Comparison of ENCODE assay signal across 14 mouse cellular contexts in genomic region chr19:47133161-47133560, GRCm38 (mm10). TPM values are rescaled to one million over a fixed set of nuclear protein-coding genes. Genes with fewer than 3 reads are reported as not detected.
DNase-seq lines count a peak whose midpoint lies in the region; ATAC-seq and TF ChIP-seq lines count a peak whose summit lies in the region.
"Had no signal": no experiment of that assay in that cellular context is flagged by ENCODE, and none has a peak within 500 bp of the region (broad histone marks: within the 10 kb centered on the region; RNA-seq: fewer than 3 reads in every experiment).

No protein-coding gene starts in this region.

- no peak overlapping the region for H3K27ac ChIP-seq in lung, postnatal 0 days (ENCODE audit: low read length)
- H3K27ac ChIP-seq in bone marrow, adult 2 months (ENCODE audit: control insufficient read depth, insufficient read depth, low read depth, low read length, poor library complexity) = peak overlapping the region; percentile 81
- H3K27ac ChIP-seq in liver, embryonic 15.5 days (replicated peaks) = no peak overlapping the region
- peak overlapping the region; percentile 84 for H3K27ac ChIP-seq in spleen, adult 2 months (ENCODE audit: insufficient read depth, low read length)
- H3K27ac ChIP-seq: forebrain, embryonic 13.5 days; liver, embryonic 14.5 days had no signal

- TF ChIP-seq POLR2A in bone marrow, adult 2 months (IDR thresholded peaks at IDR 0.05; ENCODE audit: borderline replicate concordance, control insufficient read depth, low read depth, low read length) = no peak; the same call in 1 of the 2 replicates
- TF ChIP-seq POLR2A in spleen, adult 2 months (IDR thresholded peaks at IDR 0.05; ENCODE audit: low read depth, low read length) = no peak

- no peak overlapping the region for H3K9ac ChIP-seq in lung, postnatal 0 days (replicated peaks; ENCODE audit: low read depth)
- H3K9ac ChIP-seq in liver, embryonic 15.5 days = no peak overlapping the region
- H3K9ac ChIP-seq: forebrain, embryonic 13.5 days; liver, embryonic 14.5 days had no signal

- H3K4me3 ChIP-seq in lung, postnatal 0 days (ENCODE audit: low read depth, low read length) = no peak overlapping the region
- peak overlapping the region; percentile 53 for H3K4me3 ChIP-seq in bone marrow, adult 2 months (replicated peaks; ENCODE audit: control insufficient read depth, low read depth, low read length)
- H3K4me3 ChIP-seq in liver, embryonic 15.5 days (replicated peaks) = no peak overlapping the region
- H3K4me3 ChIP-seq in spleen, adult 2 months (ENCODE audit: extremely low read depth, insufficient read depth, insufficient read length) = peak overlapping the region; percentile 33; the same call in 1 of the 2 replicates
- H3K4me3 ChIP-seq: forebrain, embryonic 13.5 days had no signal

- ATAC-seq in lung, postnatal 0 days = no peak
- ATAC-seq in liver, embryonic 15.5 days (ENCODE audit: insufficient read depth) = peak; percentile 40
- ATAC-seq: forebrain, embryonic 13.5 days; inflammation-experienced regulatory T-cells, adult 6 months; Patski had no signal

- H3K4me1 ChIP-seq in lung, postnatal 0 days (ENCODE audit: insufficient read depth, low read depth, low read length) = peaks cover 12% of the 10 kb centered on the region; the same call in 1 of the 2 replicates
- H3K4me1 ChIP-seq in bone marrow, adult 2 months (ENCODE audit: control insufficient read depth, insufficient read depth, low read length) = peaks cover 7% of the 10 kb centered on the region; the same call in 1 of the 2 replicates
- H3K4me1 ChIP-seq in liver, embryonic 15.5 days (replicated peaks) = peaks cover 20% of the 10 kb centered on the region
- peaks cover 38% of the 10 kb centered on the region; the same call in 1 of the 2 replicates for H3K4me1 ChIP-seq in spleen, adult 2 months (ENCODE audit: control insufficient read depth, insufficient read depth, insufficient read length)

- no peaks in the 10 kb centered on the region for H3K9me3 ChIP-seq in lung, postnatal 0 days (ENCODE audit: low read length)
- no peaks in the 10 kb centered on the region for H3K9me3 ChIP-seq in liver, embryonic 15.5 days (replicated peaks)
- H3K9me3 ChIP-seq: forebrain, embryonic 13.5 days had no signal

- 85% methylated on average over 7 of the region's 7 CpGs for WGBS in lung, postnatal 0 days
- 9% methylated on average over 7 of the region's 7 CpGs for WGBS in bone marrow, adult 2 months
- whole genome bisulfite sequencing in liver, embryonic 15.5 days (ENCODE audit: insufficient replicate concordance) = 21% methylated on average over 7 of the region's 7 CpGs
- WGBS in spleen, adult 2 months = 6% methylated on average over 7 of the region's 7 CpGs

- no peak for TF ChIP-seq EP300 in lung, postnatal 0 days (IDR thresholded peaks at IDR 0.05)

- no peaks in the 10 kb centered on the region for H3K27me3 ChIP-seq in lung, postnatal 0 days (replicated peaks; ENCODE audit: insufficient read depth, low read length)
- peaks cover 9% of the 10 kb centered on the region for H3K27me3 ChIP-seq in liver, embryonic 15.5 days
- H3K27me3 ChIP-seq in spleen, adult 2 months (ENCODE audit: control insufficient read depth, insufficient read depth, low read length) = no peaks in the 10 kb centered on the region
- H3K27me3 ChIP-seq: forebrain, embryonic 13.5 days; Patski had no signal

- DNase-seq in lung, postnatal 25 days (ENCODE audit: low spot score) = peak; percentile 44
- no peak for DNase-seq in lung, postnatal 0 days (ENCODE audit: low spot score)
- peak; percentile 63 to 70 for DNase-seq in spleen, adult 2 months (ENCODE audit: low read depth in 1 of 2, low spot score in 2 of 2)
- DNase-seq in thymus, postnatal 4 days = no peak
- DNase-seq in embryo, embryonic 9.5 days (ENCODE audit: extremely low spot score) = no peak
- DNase-seq: thymus, postnatal 36 days had no signal

- TF ChIP-seq CTCF in lung, postnatal 0 days (IDR thresholded peaks at IDR 0.05) = no peak
- no peak for TF ChIP-seq CTCF in bone marrow, adult 2 months (IDR thresholded peaks at IDR 0.05; ENCODE audit: control insufficient read depth, insufficient read depth, low read length)
- no peak for TF ChIP-seq CTCF in spleen, adult 2 months (IDR thresholded peaks at IDR 0.05; ENCODE audit: extremely low read depth, insufficient read depth, insufficient read length, insufficient replicate concordance)

- H3K36me3 ChIP-seq in lung, postnatal 0 days (ENCODE audit: insufficient read depth, low read length) = peaks cover 8% of the 10 kb centered on the region
- peaks cover 45% of the 10 kb centered on the region for H3K36me3 ChIP-seq in liver, embryonic 15.5 days (replicated peaks)
- H3K36me3 ChIP-seq in spleen, adult 2 months (ENCODE audit: control insufficient read depth, insufficient read depth, low read length) = peaks cover 48% of the 10 kb centered on the region

- no peak overlapping the region for H3K4me2 ChIP-seq in lung, postnatal 0 days (replicated peaks; ENCODE audit: low read depth, low read length)
- no peak overlapping the region for H3K4me2 ChIP-seq in liver, embryonic 15.5 days
- H3K4me2 ChIP-seq: forebrain, embryonic 13.5 days had no signal

RNA-seq across cellular contexts. Expression of gene Calhm2, which starts 4.9 kb away (rescaled TPM):
- 7.6 and 8.1 TPM in 2 replicates for polyA plus RNA-seq in lung, postnatal 0 days (2015; fragmentation: Nextera tagmentation; extraction: Ambion mirVana)
- 5.1 and 8.4 TPM in 2 replicates for polyA plus RNA-seq in bone marrow, adult 2 months (2011; ENCODE audit: insufficient read depth, insufficient read length, low replicate concordance, missing spikeins)
- polyA plus RNA-seq in liver, embryonic 15.5 days (2015; fragmentation: Nextera tagmentation; extraction: Ambion mirVana) = 2.1 and 2.2 TPM in 2 replicates
- 46.0 and 53.8 TPM in 2 replicates for polyA plus RNA-seq in spleen, adult 2 months (2012; rRNA removed)

RNA-seq across cellular contexts. Expression of gene Calhm1, which starts 10.9 kb away (rescaled TPM):
- not detected in 2 replicates for polyA plus RNA-seq in lung, postnatal 0 days (2015; fragmentation: Nextera tagmentation; extraction: Ambion mirVana)
- polyA plus RNA-seq in bone marrow, adult 2 months (2011; ENCODE audit: insufficient read depth, insufficient read length, low replicate concordance, missing spikeins) = not detected in 2 replicates
- not detected in 2 replicates for polyA plus RNA-seq in liver, embryonic 15.5 days (2015; fragmentation: Nextera tagmentation; extraction: Ambion mirVana)
- 0.20 TPM in 1 of 2 replicates, not detected in the other for polyA plus RNA-seq in spleen, adult 2 months (2012; rRNA removed)
- polyA plus RNA-seq: brain, embryonic 14.5 days; forebrain, embryonic 13.5 days; heart, embryonic 14.5 days; inflammation-experienced regulatory T-cells, adult 6 months; liver, embryonic 14.5 days; Patski had no signal

RNA-seq across cellular contexts. Expression of gene Calhm3, which starts 24.4 kb away (rescaled TPM):
- polyA plus RNA-seq in lung, postnatal 0 days (2015; fragmentation: Nextera tagmentation; extraction: Ambion mirVana) = not detected in 2 replicates
- polyA plus RNA-seq in bone marrow, adult 2 months (2011; ENCODE audit: insufficient read depth, insufficient read length, low replicate concordance, missing spikeins) = not detected in 2 replicates
- polyA plus RNA-seq in liver, embryonic 15.5 days (2015; fragmentation: Nextera tagmentation; extraction: Ambion mirVana) = not detected in 2 replicates
- not detected in 2 replicates for polyA plus RNA-seq in spleen, adult 2 months (2012; rRNA removed)
- polyA plus RNA-seq: forebrain, embryonic 13.5 days; heart, embryonic 14.5 days; inflammation-experienced regulatory T-cells, adult 6 months; liver, embryonic 14.5 days; Patski had no signal

RNA-seq across cellular contexts. Expression of gene Pdcd11, which starts 42.6 kb away (rescaled TPM):
- 4.6 and 5.0 TPM in 2 replicates for polyA plus RNA-seq in lung, postnatal 0 days (2015; fragmentation: Nextera tagmentation; extraction: Ambion mirVana)
- polyA plus RNA-seq in bone marrow, adult 2 months (2011; ENCODE audit: insufficient read depth, insufficient read length, low replicate concordance, missing spikeins) = 13.1 and 17.6 TPM in 2 replicates
- 3.5 TPM in 2 replicates for polyA plus RNA-seq in liver, embryonic 15.5 days (2015; fragmentation: Nextera tagmentation; extraction: Ambion mirVana)
- polyA plus RNA-seq in spleen, adult 2 months (2012; rRNA removed) = 9.6 and 9.7 TPM in 2 replicates

RNA-seq across cellular contexts. Expression of gene Usmg5, which starts 42.7 kb away (rescaled TPM):
- polyA plus RNA-seq in lung, postnatal 0 days (2015; fragmentation: Nextera tagmentation; extraction: Ambion mirVana) = 1,028 and 1,084 TPM in 2 replicates
- 225 and 341 TPM in 2 replicates for polyA plus RNA-seq in bone marrow, adult 2 months (2011; ENCODE audit: insufficient read depth, insufficient read length, low replicate concordance, missing spikeins)
- 521 and 705 TPM in 2 replicates for polyA plus RNA-seq in liver, embryonic 15.5 days (2015; fragmentation: Nextera tagmentation; extraction: Ambion mirVana)
- 11.9 and 13.9 TPM in 2 replicates for polyA plus RNA-seq in spleen, adult 2 months (2012; rRNA removed)

Comparison
In these comparisons a context has a peak if more than half of its experiments do, and no peak if none do; other contexts are left out.
1. DNase-seq: peak in lung, postnatal 25 days (single experiment) and spleen, adult 2 months (2 of 2); none in lung, postnatal 0 days (single experiment), thymus, postnatal 4 days (single experiment) and embryo, embryonic 9.5 days (single experiment).
2. H3K27ac ChIP-seq: peak in bone marrow, adult 2 months (single experiment) and spleen, adult 2 months (single experiment); none in lung, postnatal 0 days (single experiment) and liver, embryonic 15.5 days (single experiment).
3. H3K4me3 ChIP-seq: peak in bone marrow, adult 2 months (single experiment) and spleen, adult 2 months (single experiment); none in lung, postnatal 0 days (single experiment) and liver, embryonic 15.5 days (single experiment).